Mouse (Mus musculus): ENCODE results near the gene Gab1.
"Not testable (repeated sequence)": the region's sequence is repeated elsewhere in the genome, so short reads cannot be mapped to it uniquely, and the experiment has no call there.

Gene Gab1

DNA sequence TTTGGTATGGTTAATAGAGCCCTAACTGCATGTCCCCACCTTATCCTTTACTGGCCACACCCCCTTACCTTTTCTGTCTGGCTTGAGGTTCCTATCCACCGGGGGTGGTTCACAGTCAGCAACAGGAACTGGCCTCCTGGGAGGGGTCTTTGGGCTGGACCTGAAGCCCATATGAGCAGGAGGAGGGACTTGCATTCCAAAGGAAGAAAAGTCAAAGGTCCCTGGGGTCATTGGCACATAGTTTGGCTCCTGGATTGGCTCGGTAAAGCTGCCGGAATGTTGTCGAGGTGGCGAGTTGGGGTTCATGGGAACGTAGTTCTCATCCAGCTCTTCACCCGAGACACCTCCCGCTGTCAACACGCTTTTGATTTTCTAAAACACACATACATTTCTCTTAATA is 95.8 kb downstream of the Gab1 start:
- TF ChIP-seq GATA4 (IDR thresholded peaks at IDR 0.05; ENCODE audit: insufficient replicate concordance, low read length), result no peak

- TF ChIP-seq GATA4 (IDR thresholded peaks at IDR 0.05; ENCODE audit: insufficient replicate concordance, low read length), result no peak
Measured at GRCm38 (mm10) chr8:80783271-80783670, 97.0 kb downstream of the Gab1 start.

GRCm38 (mm10) chr8:80781338-80781737 is 99.0 kb downstream of the Gab1 start:
- no peak for TF ChIP-seq GATA4 (IDR thresholded peaks at IDR 0.05; ENCODE audit: insufficient replicate concordance, low read length)

GRCm38 (mm10) chr8:80780271-80780670 is 100.0 kb downstream of the Gab1 start:
- no peak for TF ChIP-seq GATA4 (IDR thresholded peaks at IDR 0.05; ENCODE audit: insufficient replicate concordance, low read length)

- TF ChIP-seq GATA4 (IDR thresholded peaks at IDR 0.05; ENCODE audit: insufficient replicate concordance, low read length), result no peak
Measured at GRCm38 (mm10) chr8:80776436-80776835, 103.9 kb downstream of the Gab1 start.

DNA sequence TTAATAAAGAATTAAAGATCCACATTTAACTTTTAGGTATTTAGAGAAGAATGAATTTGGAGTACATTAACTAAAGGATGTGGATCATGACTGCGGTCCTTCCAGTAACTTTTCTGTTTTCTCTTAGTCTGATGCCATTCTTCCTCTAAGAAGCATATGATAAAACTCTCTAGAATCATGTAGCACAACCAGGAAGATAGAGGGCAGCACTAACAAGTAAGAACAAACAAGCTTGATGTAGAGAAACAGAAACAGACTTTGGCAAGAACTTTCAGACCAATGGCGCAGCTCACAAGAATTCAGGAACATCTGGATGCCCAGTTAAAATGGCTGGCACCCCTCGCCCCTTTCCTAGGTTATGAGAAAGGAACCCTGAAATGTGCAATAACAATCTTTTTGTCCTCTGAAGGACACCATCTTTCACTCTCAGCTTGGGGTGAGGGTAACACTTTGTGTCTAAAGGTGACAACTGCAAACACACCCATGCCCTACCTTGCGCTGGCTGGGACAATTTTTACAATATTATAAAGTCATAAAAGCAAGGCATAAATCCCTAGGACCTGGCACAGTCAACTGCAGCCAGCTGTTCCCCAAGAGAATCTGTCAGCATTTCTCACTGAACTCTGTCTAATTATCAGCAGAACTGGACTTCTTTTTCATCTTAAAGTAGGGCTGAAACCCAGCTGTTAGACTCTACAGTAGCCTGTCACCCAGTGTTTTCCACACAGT is 107.4 kb downstream of the Gab1 start:
- TF ChIP-seq GATA4 (IDR thresholded peaks at IDR 0.05; ENCODE audit: insufficient replicate concordance, low read length), result no peak

DNA sequence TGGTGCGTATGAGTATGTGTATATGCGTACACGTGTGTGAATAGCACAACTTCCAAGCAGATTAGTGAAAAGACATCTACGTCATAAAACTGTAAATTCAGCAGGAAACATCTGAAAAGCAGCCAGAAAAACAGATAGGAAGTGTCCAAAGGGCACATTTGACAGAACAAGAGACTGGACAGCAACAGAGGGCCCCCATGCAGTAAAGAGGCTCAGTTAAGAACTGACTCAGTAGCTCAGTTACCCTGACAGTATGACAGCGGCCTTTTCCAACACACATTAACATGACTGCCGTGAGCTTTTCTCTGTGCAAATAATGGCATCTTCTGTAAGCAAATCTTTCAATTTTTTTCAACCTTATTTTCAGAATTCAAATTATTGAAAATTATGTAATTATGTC is 111.9 kb downstream of the Gab1 start:
- no peak for TF ChIP-seq GATA4 (IDR thresholded peaks at IDR 0.05; ENCODE audit: insufficient replicate concordance, low read length)

DNA sequence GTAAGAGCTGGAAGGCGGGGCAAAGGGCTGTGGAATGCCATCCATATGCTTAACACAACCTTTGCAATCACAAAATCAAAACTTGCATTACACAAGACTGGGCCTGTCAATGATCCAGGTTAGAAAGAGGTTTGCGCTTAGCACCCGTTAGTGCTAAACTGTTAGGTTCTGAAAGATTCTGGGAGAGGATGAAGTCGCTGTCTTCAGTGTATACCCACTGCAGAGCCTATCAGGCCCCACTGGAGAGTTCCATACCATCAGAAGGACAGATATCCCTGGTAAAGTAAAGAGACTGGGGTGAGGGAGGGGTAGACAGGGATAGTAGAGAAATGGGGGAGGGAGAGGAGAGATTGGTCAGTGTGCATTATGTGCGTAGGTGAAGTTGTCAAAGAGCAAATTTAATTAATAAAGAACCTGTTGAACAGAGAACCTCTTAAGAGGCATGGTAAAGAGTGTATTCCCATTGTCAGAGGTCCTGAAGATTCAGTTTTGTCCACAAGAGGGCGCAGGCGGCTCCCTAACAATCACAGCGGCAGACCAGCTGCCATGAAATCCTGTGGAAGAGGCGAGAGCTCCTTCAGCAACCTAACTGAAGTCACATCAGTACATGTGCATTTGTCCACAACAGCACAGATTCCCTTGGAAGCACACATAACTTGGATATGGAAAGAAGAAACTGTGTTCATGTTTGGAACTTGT is 127.2 kb downstream of the Gab1 start:
- TF ChIP-seq GATA4 (IDR thresholded peaks at IDR 0.05; ENCODE audit: insufficient replicate concordance, low read length), result no peak

DNA sequence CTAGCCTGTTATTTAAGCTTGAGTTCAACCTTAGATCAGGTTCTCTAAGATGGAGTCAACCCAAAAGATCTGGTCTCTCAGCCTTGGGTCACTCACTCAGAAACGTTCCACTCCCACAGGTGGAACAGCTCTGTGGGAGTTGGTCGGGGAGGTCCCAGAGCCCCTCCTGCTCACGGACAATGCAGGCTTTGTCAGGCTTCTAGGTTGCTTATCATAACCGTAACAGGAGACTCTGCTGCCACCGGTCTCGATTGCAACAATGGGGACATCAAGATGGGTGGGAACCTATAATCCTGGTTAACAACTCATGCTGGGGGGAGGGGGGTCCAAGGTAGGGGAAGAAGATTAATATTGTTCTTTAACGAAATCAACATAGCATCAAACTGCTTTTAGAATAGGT is 127.9 kb downstream of the Gab1 start:
- TF ChIP-seq GATA4 (IDR thresholded peaks at IDR 0.05; ENCODE audit: insufficient replicate concordance, low read length), result no peak

DNA sequence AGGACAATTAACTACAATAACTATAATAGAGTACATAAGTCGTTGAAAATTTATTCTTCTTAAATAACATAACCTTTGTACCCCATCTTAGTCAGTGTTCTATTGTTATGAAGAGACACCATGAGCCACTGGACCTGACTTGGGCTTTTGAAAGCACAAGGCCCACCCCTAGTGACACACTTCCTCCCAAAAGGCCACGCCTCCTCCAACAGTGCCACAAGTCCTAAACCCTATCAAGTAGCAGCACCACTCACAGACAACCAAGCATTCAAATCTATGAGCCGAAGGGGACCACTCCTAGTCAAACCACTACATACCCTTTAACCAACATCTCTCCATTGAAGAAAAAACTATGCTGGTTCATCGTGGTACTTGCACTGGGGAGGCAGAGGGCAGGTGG is 131.2 kb downstream of the Gab1 start:
- TF ChIP-seq GATA4 (IDR thresholded peaks at IDR 0.05; ENCODE audit: insufficient replicate concordance, low read length), result no peak

DNA sequence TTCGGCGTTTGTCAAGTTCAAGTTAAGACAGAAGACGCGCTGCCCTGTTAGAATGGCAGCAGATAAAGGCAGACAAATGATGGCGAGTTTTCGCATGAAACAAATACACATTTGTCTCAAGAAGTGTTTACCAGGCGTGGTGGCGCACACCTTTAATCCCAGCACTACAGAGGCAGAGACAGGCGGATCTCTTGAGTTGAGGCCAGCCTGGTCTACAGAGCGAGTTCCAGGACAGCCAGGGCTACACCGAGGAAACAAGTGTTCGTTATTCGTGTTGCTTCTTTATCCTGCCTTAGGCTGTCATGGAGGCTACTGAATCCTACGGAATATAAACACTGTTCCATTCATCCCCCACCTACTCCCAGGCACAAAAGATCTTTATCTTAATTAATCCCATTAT is 140.4 kb downstream of the Gab1 start:
- TF ChIP-seq GATA4 (IDR thresholded peaks at IDR 0.05; ENCODE audit: insufficient replicate concordance, low read length), result no peak

GRCm38 (mm10) chr8:80739155-80739924 is 141.0 kb downstream of the Gab1 start, which contains the start of gene Smarca5:
Gene Smarca5, minus strand, starts transcription at chr8:80739497.
- not testable (repeated sequence) for TF ChIP-seq GATA4 (IDR thresholded peaks at IDR 0.05; ENCODE audit: insufficient replicate concordance, low read length)

DNA sequence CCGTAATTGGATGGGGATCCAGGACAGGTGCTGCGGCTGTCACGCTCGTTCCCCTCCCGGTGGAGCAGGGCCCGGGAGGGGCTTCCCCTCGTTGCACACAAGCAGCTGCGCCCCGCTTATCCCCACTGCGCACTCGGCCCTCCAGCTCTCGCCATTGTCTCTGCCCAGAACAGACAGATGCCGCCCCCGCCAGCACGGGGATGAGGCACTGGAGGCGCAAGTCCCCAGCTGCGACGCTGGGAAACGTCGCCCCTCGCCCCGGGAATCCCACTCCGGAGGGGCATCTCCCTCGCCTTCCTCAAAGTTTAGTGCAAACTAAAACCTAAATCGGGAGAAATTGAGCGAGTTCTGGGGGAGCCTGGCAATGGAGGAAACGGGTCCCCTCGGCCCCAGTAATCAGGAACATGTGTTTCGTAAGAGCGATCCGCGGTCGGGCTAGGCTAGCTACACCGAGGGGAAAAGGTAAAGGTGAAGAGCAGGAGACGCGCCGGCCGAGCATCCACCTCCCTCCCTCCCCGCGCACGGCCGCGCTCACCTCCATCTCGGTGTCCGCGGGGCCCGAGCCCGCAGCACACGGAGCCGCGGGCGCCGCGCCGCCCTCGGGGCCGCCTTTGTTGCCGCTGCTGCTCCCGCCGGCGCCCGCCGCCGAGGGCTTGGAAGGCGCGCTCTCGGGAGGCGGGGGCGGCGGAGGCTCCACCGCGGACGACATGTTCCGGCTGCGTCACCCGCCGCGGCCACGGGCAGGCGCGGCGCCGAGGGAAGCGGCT is 141.7 kb downstream of the Gab1 start:
- no peak for TF ChIP-seq GATA4 (IDR thresholded peaks at IDR 0.05; ENCODE audit: insufficient replicate concordance, low read length)

DNA sequence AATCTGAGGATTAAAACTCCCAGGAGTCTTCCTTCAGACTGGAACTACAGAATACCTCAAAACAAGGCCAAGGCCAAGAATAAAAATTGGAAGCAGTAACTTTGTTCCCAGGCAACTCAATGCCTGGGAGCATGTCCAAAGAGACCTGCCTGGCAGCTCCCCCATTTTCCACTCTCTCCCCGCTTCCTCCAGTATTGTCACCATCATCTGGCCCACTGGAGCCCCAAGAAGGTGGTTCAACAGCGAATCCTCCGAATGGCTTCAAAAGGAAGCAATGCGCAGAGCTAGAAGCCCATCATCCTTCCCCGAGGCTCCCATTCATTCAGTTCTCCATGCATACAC is 142.3 kb downstream of the Gab1 start:
- no peak for TF ChIP-seq GATA4 (IDR thresholded peaks at IDR 0.05; ENCODE audit: insufficient replicate concordance, low read length)

- no peak for TF ChIP-seq GATA4 (IDR thresholded peaks at IDR 0.05; ENCODE audit: insufficient replicate concordance, low read length)
Measured at GRCm38 (mm10) chr8:80732326-80732725, 148.0 kb downstream of the Gab1 start.
